Mouse (Mus musculus) kidney, postnatal 4 days (tissue): ENCODE results near the gene Fscn1.
A peak's percentile ranks its signal among the peaks of the same experiment; 100 is the strongest.

Experiments used
- DNase-seq, 2 experiments: peaks; one replicate each; pipeline ENCODE4 v3.0.0; 2021; ENCODE audit warnings: mixed read lengths in 2 of 2

Fscn1 gene

GRCm38 (mm10) chr5:142936336-142936719 is 23.8 kb upstream of the Fscn1 start:
- peak; percentile 88 to 89 for DNase-seq

- peak; percentile 72 to 80 for DNase-seq
These were observed 22.0 kb upstream of the Fscn1 start for GRCm38 (mm10) chr5:142937956-142938727.

- DNase-seq: no peak
These were observed 19.8 kb upstream of the Fscn1 start for GRCm38 (mm10) chr5:142940393-142940792.

- peak; percentile 70 to 78 for DNase-seq
These were observed 15.0 kb upstream of the Fscn1 start for GRCm38 (mm10) chr5:142944979-142945682.

- DNase-seq: no peak
These were observed 12.7 kb upstream of the Fscn1 start for GRCm38 (mm10) chr5:142947460-142947859.

GRCm38 (mm10) chr5:142949580-142949979 is 10.6 kb upstream of the Fscn1 start:
- DNase-seq: peak; percentile 32 to 50

GRCm38 (mm10) chr5:142950405-142950804 is 9.7 kb upstream of the Fscn1 start:
- no peak for DNase-seq

- DNase-seq: no peak
These were observed 6.5 kb upstream of the Fscn1 start for GRCm38 (mm10) chr5:142953641-142954040.

- DNase-seq: no peak
These were observed 3.0 kb upstream of the Fscn1 start for GRCm38 (mm10) chr5:142956956-142957703.

GRCm38 (mm10) chr5:142958464-142958863 is 1.7 kb upstream of the Fscn1 start:
- DNase-seq: no peak

- DNase-seq: no peak
These were observed 987 bp upstream of the Fscn1 start for GRCm38 (mm10) chr5:142959156-142959555.

GRCm38 (mm10) chr5:142960775-142961271 is 680 bp downstream of the Fscn1 start:
- peak; percentile 53 to 70 for DNase-seq

GRCm38 (mm10) chr5:142961398-142961880 is 1.3 kb downstream of the Fscn1 start:
- peak in 1 of 2 experiments; percentile 44 for DNase-seq

GRCm38 (mm10) chr5:142961881-142962443 is 1.8 kb downstream of the Fscn1 start:
- peak; percentile 86 to 91 for DNase-seq

GRCm38 (mm10) chr5:142962444-142962961 is 2.4 kb downstream of the Fscn1 start:
- peak; percentile 42 to 63 for DNase-seq

- DNase-seq: peak; percentile 80 to 86
These were observed 3.0 kb downstream of the Fscn1 start for GRCm38 (mm10) chr5:142963003-142963704.

- peak in 1 of 2 experiments; percentile 43 for DNase-seq
These were observed 3.8 kb downstream of the Fscn1 start for GRCm38 (mm10) chr5:142963705-142964494.

- no peak for DNase-seq
These were observed 4.5 kb downstream of the Fscn1 start for GRCm38 (mm10) chr5:142964650-142965049.

GRCm38 (mm10) chr5:142968411-142968810 is 8.3 kb downstream of the Fscn1 start:
- no peak for DNase-seq

GRCm38 (mm10) chr5:142973971-142974370 is 13.8 kb downstream of the Fscn1 start:
- DNase-seq: no peak

GRCm38 (mm10) chr5:142974598-142975121 is 14.5 kb downstream of the Fscn1 start:
- DNase-seq: peak; percentile 62 to 75
